28 mouse cellular contexts compared by ENCODE assay signal in the genomic region with DNA sequence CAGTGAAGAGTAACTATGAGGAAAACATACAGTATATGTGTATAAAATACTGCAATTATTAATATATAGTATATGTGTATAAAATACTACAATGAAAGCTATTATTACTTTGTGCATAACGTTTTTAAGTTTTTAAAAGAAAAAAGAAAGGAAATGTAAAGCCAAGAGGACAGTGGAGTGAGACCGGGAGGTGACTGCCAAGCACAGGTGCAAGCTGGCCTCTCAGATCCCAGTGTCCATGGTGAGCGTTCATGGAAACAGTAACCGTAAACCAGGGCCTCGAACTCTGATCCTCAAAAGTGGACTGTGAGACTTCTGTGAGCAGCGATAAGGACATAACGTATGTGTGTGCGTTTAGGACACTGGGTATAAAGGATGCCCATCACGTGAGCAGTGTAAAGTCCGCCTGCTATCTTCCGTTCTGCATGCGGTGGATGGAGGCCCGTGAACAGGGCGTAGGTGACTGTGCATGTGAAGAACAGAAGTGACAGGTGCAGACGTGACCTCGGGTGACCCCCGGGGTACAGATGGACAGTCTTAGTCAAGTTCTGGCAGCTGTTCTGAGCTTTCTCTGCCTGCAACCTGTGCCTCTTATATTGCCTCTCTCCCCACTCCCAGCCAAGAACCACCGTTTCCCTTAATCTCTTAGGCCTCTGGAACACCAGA.
A peak's percentile ranks its signal among the peaks of the same experiment; 100 is the strongest.
DNase-seq lines count a peak whose midpoint lies in the region; ATAC-seq and TF ChIP-seq lines count a peak whose summit lies in the region.
"Had no signal": no experiment of that assay in that cellular context is flagged by ENCODE, and none has a peak within 500 bp of the region (broad histone marks: within the 10 kb centered on the region; RNA-seq: fewer than 3 reads in every experiment).

No protein-coding gene starts in this region.

- no peak for ATAC-seq in cerebellum, adult (ENCODE audit: insufficient number of reproducible peaks, low FRiP score, low TSS enrichment)
- peak; percentile 89 for ATAC-seq in intestine, postnatal 0 days
- ATAC-seq in monocyte, adult 5-6 weeks (replicated peaks; ENCODE audit: insufficient number of reproducible peaks, low FRiP score, low TSS enrichment, poor library complexity, severe bottlenecking), result no peak
- ATAC-seq: forebrain, embryonic 13.5 days; midbrain, embryonic 13.5 days had no signal

- H3ac ChIP-seq in myocyte (ENCODE audit: control insufficient read depth, insufficient read length), result no peak overlapping the region

- no peak for TF ChIP-seq POLR2A in myocyte (IDR thresholded peaks at IDR 0.05; ENCODE audit: insufficient read length, low read depth)

- no peak overlapping the region for H3K9ac ChIP-seq in intestine, postnatal 0 days (ENCODE audit: low read depth, low read length)
- H3K9ac ChIP-seq: forebrain, embryonic 13.5 days; hindbrain, embryonic 13.5 days; kidney, embryonic 15.5 days; liver, embryonic 15.5 days; midbrain, embryonic 13.5 days; neural tube, embryonic 15.5 days had no signal

- H3K79me2 ChIP-seq in myocyte (ENCODE audit: control insufficient read depth, insufficient read depth), result no peaks in the 10 kb centered on the region

- WGBS in intestine, postnatal 0 days, result 57% methylated on average over 18 of the region's 18 CpGs

- no peak overlapping the region for H3K4me2 ChIP-seq in intestine, postnatal 0 days (replicated peaks; ENCODE audit: low read depth)
- no peak overlapping the region for H3K4me2 ChIP-seq in myocyte (ENCODE audit: low read depth)
- H3K4me2 ChIP-seq: forebrain, embryonic 13.5 days; heart, embryonic 11.5 days; hindbrain, embryonic 13.5 days; kidney, embryonic 15.5 days; liver, embryonic 15.5 days; midbrain, embryonic 13.5 days; neural tube, embryonic 15.5 days had no signal

- 0 out of 2 replicates have a peak, but pooled peaks cover 4% of the 10 kb centered on the region for H3K36me3 ChIP-seq in intestine, postnatal 0 days (ENCODE audit: control insufficient read depth, insufficient read depth)
- H3K36me3 ChIP-seq in myocyte (ENCODE audit: control insufficient read depth, insufficient read depth), result no peaks in the 10 kb centered on the region
- H3K36me3 ChIP-seq: kidney, embryonic 15.5 days; liver, embryonic 15.5 days had no signal

- H3K9me3 ChIP-seq in intestine, postnatal 0 days (ENCODE audit: control insufficient read depth), result no peaks in the 10 kb centered on the region
- H3K9me3 ChIP-seq: forebrain, embryonic 13.5 days; hindbrain, embryonic 13.5 days; kidney, embryonic 15.5 days; liver, embryonic 15.5 days; megakaryocyte, embryonic 14.5 days; midbrain, embryonic 13.5 days; neural tube, embryonic 15.5 days had no signal

- no peaks in the 10 kb centered on the region for H3K27me3 ChIP-seq in intestine, postnatal 0 days (replicated peaks; ENCODE audit: control insufficient read depth, insufficient read depth, low read length)
- H3K27me3 ChIP-seq in myocyte (ENCODE audit: control insufficient read depth, insufficient read depth, insufficient read length), result no peaks in the 10 kb centered on the region
- H3K27me3 ChIP-seq: CH12.LX; forebrain, embryonic 13.5 days; hindbrain, embryonic 13.5 days; kidney, embryonic 15.5 days; liver, embryonic 15.5 days; megakaryocyte, embryonic 14.5 days; midbrain, embryonic 13.5 days; neural tube, embryonic 15.5 days had no signal

- peak overlapping the region; percentile 58 for H3K27ac ChIP-seq in intestine, postnatal 0 days (ENCODE audit: low read depth, low read length)
- H3K27ac ChIP-seq: forebrain, embryonic 13.5 days; hindbrain, embryonic 13.5 days; kidney, embryonic 15.5 days; left cerebral cortex, adult 2 months; liver, embryonic 15.5 days; midbrain, embryonic 13.5 days; neural tube, embryonic 15.5 days had no signal

- no peaks in the 10 kb centered on the region for H3K4me1 ChIP-seq in intestine, postnatal 0 days (replicated peaks; ENCODE audit: control insufficient read depth, insufficient read depth, low read length)
- H3K4me1 ChIP-seq: liver, embryonic 15.5 days had no signal

- DNase-seq in cerebellum, postnatal 10 days, result peak; percentile 53 to 61
- peak; percentile 19 for DNase-seq in gastrocnemius, postnatal 10 days
- DNase-seq in gastrocnemius, postnatal 25 days, result no peak
- no peak for DNase-seq in lung, postnatal 10 days
- DNase-seq: adrenal gland, adult 8-10 months; cerebellum, adult 11 months; cerebellum, adult 9-10 months; heart, adult 18-20 months; heart, postnatal 4 days; kidney, adult 18-20 months; kidney, postnatal 25 days; lung, postnatal 4 days; right cerebral cortex, adult 18-20 months; thymus, postnatal 25 days had no signal

- H3K4me3 ChIP-seq in intestine, postnatal 0 days (ENCODE audit: low read depth, low read length), result no peak overlapping the region
- H3K4me3 ChIP-seq in myocyte, result no peak overlapping the region
- H3K4me3 ChIP-seq: forebrain, embryonic 13.5 days; hindbrain, embryonic 13.5 days; kidney, embryonic 15.5 days; left cerebral cortex, adult 2 months; liver, embryonic 15.5 days; megakaryocyte, embryonic 14.5 days; midbrain, embryonic 13.5 days; neural tube, embryonic 15.5 days had no signal

- TF ChIP-seq CTCF in intestine, postnatal 0 days (IDR thresholded peaks at IDR 0.05; ENCODE audit: low read depth), result no peak

TF ChIP-seq in myocyte, 11 proteins besides CTCF, POLR2A, EP300 and RAD21:
- TF ChIP-seq USF1 (IDR thresholded peaks at IDR 0.05; ENCODE audit: low read depth), result no peak
- no peak for TF ChIP-seq MAX (IDR thresholded peaks at IDR 0.05; ENCODE audit: low read depth)
- TF ChIP-seq SRF (IDR thresholded peaks at IDR 0.05; ENCODE audit: control insufficient read depth, insufficient read length, low read depth), result no peak
- TF ChIP-seq REST (IDR thresholded peaks at IDR 0.05; ENCODE audit: insufficient read depth, insufficient read length), result no peak
- peak in 2 of 3 experiments; percentile 84 to 91 for TF ChIP-seq MYOD1 (IDR thresholded peaks at IDR 0.05; ENCODE audit: control insufficient read depth in 1 of 3, insufficient read length in 2 of 3, low read depth in 2 of 3)
- no peak for TF ChIP-seq TCF12 (IDR thresholded peaks at IDR 0.05; ENCODE audit: insufficient read depth, poor library complexity, severe bottlenecking)
- peak in 2 of 3 experiments; percentile 72 to 83 for TF ChIP-seq MYOG (IDR thresholded peaks at IDR 0.05; ENCODE audit: control insufficient read depth in 1 of 3, insufficient read depth in 1 of 3, insufficient read length in 2 of 3, low read depth in 2 of 3)
- TF ChIP-seq E2F4 (IDR thresholded peaks at IDR 0.05; ENCODE audit: insufficient read depth), result no peak
- no peak for TF ChIP-seq POLR2AphosphoS2 (IDR thresholded peaks at IDR 0.05; ENCODE audit: insufficient read length, low read depth)
- TF ChIP-seq TCF3 (IDR thresholded peaks at IDR 0.05; ENCODE audit: insufficient read length, low read depth), result no peak
TF ChIP-seq in myocyte: peak in this region for 2.

Comparison
In these comparisons a context has a peak if more than half of its experiments do, and no peak if none do; other contexts are left out.
1. DNase-seq: peak in cerebellum, postnatal 10 days (2 of 2) and gastrocnemius, postnatal 10 days (single experiment); none in gastrocnemius, postnatal 25 days (single experiment) and lung, postnatal 10 days (single experiment).